Mouse (Mus musculus): ENCODE data around the gene Tnn. TPM values are rescaled to one million over a fixed set of nuclear protein-coding genes. Genes with fewer than 3 reads are reported as not detected.

Tnn gene
- polyA plus RNA-seq, 1 experiment from 2014 or later: not detected

GRCm38 (mm10) chr1:160078882-160079661 lies 74.3 kb downstream of the Tnn start:
- H3K27ac ChIP-seq (ENCODE audit: low read depth): peak overlapping the region; percentile 40
- peak overlapping the region; percentile 36 for H3K4me2 ChIP-seq (ENCODE audit: low read depth, low read length)
- peaks cover 21% of the 10 kb centered on the region for H3K36me3 ChIP-seq (replicated peaks; ENCODE audit: insufficient read depth, low read length)
- peaks cover 4% of the 10 kb centered on the region; the same call in 1 of the 2 replicates for H3K4me1 ChIP-seq (ENCODE audit: insufficient read depth)
- H3K9ac ChIP-seq (replicated peaks): no peak overlapping the region
- 33% methylated on average over 14 of the region's 14 CpGs for WGBS (ENCODE audit: insufficient replicate concordance)
- peak; percentile 60 for DNase-seq
- H3K4me3 ChIP-seq (ENCODE audit: low read depth, low read length): no peak overlapping the region; the same call in 1 of the 2 replicates
- no peaks in the 10 kb centered on the region for H3K27me3 ChIP-seq (ENCODE audit: insufficient read depth, low read length)
- H3K9me3 ChIP-seq (ENCODE audit: low read length): no peaks in the 10 kb centered on the region
- TF ChIP-seq CTCF (IDR thresholded peaks at IDR 0.05; ENCODE audit: low read depth) (no peak), EP300 (IDR thresholded peaks at IDR 0.05; ENCODE audit: low read depth) (no peak)
- peak; percentile 84 for ATAC-seq

GRCm38 (mm10) chr1:160064547-160065144 lies 88.7 kb downstream of the Tnn start:
- TF ChIP-seq EP300 (IDR thresholded peaks at IDR 0.05; ENCODE audit: low read depth): no peak
- TF ChIP-seq CTCF (IDR thresholded peaks at IDR 0.05; ENCODE audit: low read depth): no peak
- ATAC-seq: no peak
- Histone ChIP-seq H3K4me3 (ENCODE audit: low read depth, low read length) (no peak overlapping the region), H3K4me2 (ENCODE audit: low read depth, low read length) (no peak overlapping the region), H3K9me3 (ENCODE audit: low read length) (no peaks in the 10 kb centered on the region), H3K4me1 (ENCODE audit: insufficient read depth) (peaks cover 5% of the 10 kb centered on the region; the same call in 1 of the 2 replicates), H3K27me3 (ENCODE audit: insufficient read depth, low read length) (no peaks in the 10 kb centered on the region), H3K9ac (replicated peaks) (no peak overlapping the region), H3K27ac (ENCODE audit: low read depth) (no peak overlapping the region), H3K36me3 (replicated peaks; ENCODE audit: insufficient read depth, low read length) (no peaks in the 10 kb centered on the region; the same call in 1 of the 2 replicates)
- DNase-seq: no peak
- WGBS (ENCODE audit: insufficient replicate concordance): 62% methylated on average over 7 of the region's 7 CpGs

- H3K27ac ChIP-seq (ENCODE audit: low read depth): peak overlapping the region; percentile 83
- peak; percentile 77 for DNase-seq
- H3K4me1 ChIP-seq (ENCODE audit: insufficient read depth): peaks cover 11% of the 10 kb centered on the region
- ATAC-seq: peak; percentile 70
- no peaks in the 10 kb centered on the region for H3K27me3 ChIP-seq (ENCODE audit: insufficient read depth, low read length)
- no peak overlapping the region for H3K4me2 ChIP-seq (ENCODE audit: low read depth, low read length)
- TF ChIP-seq CTCF (IDR thresholded peaks at IDR 0.05; ENCODE audit: low read depth) (peak; percentile 91), EP300 (IDR thresholded peaks at IDR 0.05; ENCODE audit: low read depth) (no peak)
- no peak overlapping the region for H3K9ac ChIP-seq (replicated peaks)
- H3K36me3 ChIP-seq (replicated peaks; ENCODE audit: insufficient read depth, low read length): no peaks in the 10 kb centered on the region; the same call in 1 of the 2 replicates
- H3K4me3 ChIP-seq (ENCODE audit: low read depth, low read length): no peak overlapping the region
- 36% methylated on average over 3 of the region's 3 CpGs for WGBS (ENCODE audit: insufficient replicate concordance)
- H3K9me3 ChIP-seq (ENCODE audit: low read length): no peaks in the 10 kb centered on the region
Observed at GRCm38 (mm10) chr1:160061725-160062366, 91.5 kb downstream of the Tnn start.

- Histone ChIP-seq H3K4me1 (ENCODE audit: insufficient read depth) (peaks cover 11% of the 10 kb centered on the region), H3K9ac (replicated peaks) (no peak overlapping the region), H3K9me3 (ENCODE audit: low read length) (no peaks in the 10 kb centered on the region), H3K27me3 (ENCODE audit: insufficient read depth, low read length) (no peaks in the 10 kb centered on the region), H3K36me3 (replicated peaks; ENCODE audit: insufficient read depth, low read length) (no peaks in the 10 kb centered on the region; the same call in 1 of the 2 replicates), H3K27ac (ENCODE audit: low read depth) (peak overlapping the region; percentile 83), H3K4me2 (ENCODE audit: low read depth, low read length) (peak overlapping the region; percentile 44), H3K4me3 (ENCODE audit: low read depth, low read length) (no peak overlapping the region)
- ATAC-seq (peak; percentile 98), DNase-seq (peak; percentile 35)
- no peak for TF ChIP-seq CTCF (IDR thresholded peaks at IDR 0.05; ENCODE audit: low read depth)
- TF ChIP-seq EP300 (IDR thresholded peaks at IDR 0.05; ENCODE audit: low read depth): peak; percentile 98
- WGBS (ENCODE audit: insufficient replicate concordance): 47% methylated on average over 5 of the region's 5 CpGs
Observed at GRCm38 (mm10) chr1:160061321-160061720, 92.1 kb downstream of the Tnn start.

- DNase-seq (no peak), ATAC-seq (no peak)
- Histone ChIP-seq H3K9ac (replicated peaks) (no peak overlapping the region), H3K36me3 (replicated peaks; ENCODE audit: insufficient read depth, low read length) (no peaks in the 10 kb centered on the region; the same call in 1 of the 2 replicates), H3K27me3 (ENCODE audit: insufficient read depth, low read length) (no peaks in the 10 kb centered on the region), H3K4me1 (ENCODE audit: insufficient read depth) (peaks cover 11% of the 10 kb centered on the region), H3K4me2 (ENCODE audit: low read depth, low read length) (peak overlapping the region; percentile 44), H3K9me3 (ENCODE audit: low read length) (no peaks in the 10 kb centered on the region), H3K4me3 (ENCODE audit: low read depth, low read length) (no peak overlapping the region), H3K27ac (ENCODE audit: low read depth) (peak overlapping the region; percentile 83)
- TF ChIP-seq CTCF (IDR thresholded peaks at IDR 0.05; ENCODE audit: low read depth) (no peak), EP300 (IDR thresholded peaks at IDR 0.05; ENCODE audit: low read depth) (no peak)
- WGBS (ENCODE audit: insufficient replicate concordance): 70% methylated on average over 6 of the region's 6 CpGs
Observed at GRCm38 (mm10) chr1:160060542-160060941, 92.8 kb downstream of the Tnn start.

- Histone ChIP-seq H3K9me3 (ENCODE audit: low read length) (no peaks in the 10 kb centered on the region), H3K4me1 (ENCODE audit: insufficient read depth) (peaks cover 12% of the 10 kb centered on the region), H3K9ac (replicated peaks) (no peak overlapping the region), H3K27me3 (ENCODE audit: insufficient read depth, low read length) (no peaks in the 10 kb centered on the region), H3K4me3 (ENCODE audit: low read depth, low read length) (no peak overlapping the region), H3K27ac (ENCODE audit: low read depth) (peak overlapping the region; percentile 83), H3K36me3 (replicated peaks; ENCODE audit: insufficient read depth, low read length) (no peaks in the 10 kb centered on the region; the same call in 1 of the 2 replicates), H3K4me2 (ENCODE audit: low read depth, low read length) (0 out of 2 replicates have a peak overlapping the region, but pooled peaks have one; percentile 44)
- ATAC-seq (no peak), DNase-seq (no peak)
- 54% methylated on average over 1 of the region's 1 CpGs for WGBS (ENCODE audit: insufficient replicate concordance)
- TF ChIP-seq CTCF (IDR thresholded peaks at IDR 0.05; ENCODE audit: low read depth) (no peak), EP300 (IDR thresholded peaks at IDR 0.05; ENCODE audit: low read depth) (no peak)
Observed at GRCm38 (mm10) chr1:160059908-160060307, 93.5 kb downstream of the Tnn start.

Measured in liver, postnatal 0 days (tissue).